Mouse (Mus musculus): Measurements from ENCODE around the gene Timm22.

Timm22 gene

DNA sequence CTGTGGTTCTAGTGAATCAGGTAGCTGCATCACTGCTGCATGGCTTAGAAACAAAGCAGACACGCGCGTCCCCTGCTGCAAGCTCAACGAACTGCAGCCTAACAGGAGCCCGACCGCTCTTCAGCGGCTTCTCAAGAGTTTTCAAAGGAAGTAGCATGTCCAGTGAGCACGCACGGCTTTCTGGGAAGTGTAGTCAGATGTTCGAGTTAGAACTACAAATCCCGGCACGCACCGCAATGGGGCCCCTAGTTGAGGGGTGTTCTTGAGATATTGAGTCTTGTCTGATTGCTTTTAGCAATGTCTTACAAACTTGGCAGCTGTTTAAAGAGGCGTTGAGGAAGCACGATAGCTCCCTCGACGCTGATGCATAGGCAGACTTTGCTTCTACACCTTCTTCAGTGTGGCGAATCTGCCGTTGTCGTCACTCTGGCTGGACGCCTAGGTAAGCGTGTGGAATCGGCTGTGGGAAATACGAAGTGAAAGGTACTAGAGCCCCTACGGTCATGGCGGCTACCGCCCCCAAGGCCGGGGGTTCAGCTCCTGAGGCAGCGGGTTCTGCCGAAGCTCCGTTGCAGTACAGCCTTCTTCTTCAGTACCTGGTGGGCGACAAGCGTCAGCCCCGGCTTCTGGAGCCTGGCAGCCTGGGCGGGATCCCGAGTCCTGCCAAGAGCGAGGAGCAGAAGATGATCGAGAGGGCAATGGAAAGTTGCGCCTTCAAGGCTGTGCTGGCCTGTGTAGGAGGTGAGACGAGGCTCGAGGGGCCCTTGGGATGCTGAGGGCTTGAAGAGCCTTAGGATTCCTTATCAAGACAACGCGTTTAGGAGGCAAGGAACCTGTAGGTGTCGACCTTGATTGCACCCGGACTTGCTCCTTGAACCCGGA lies at the start of gene Timm22:
Gene Timm22 (plus strand): TSS at position 251 of the 882 bp plus-strand sequence.
- DNase-seq = peak; percentile 97 to 99

DNA sequence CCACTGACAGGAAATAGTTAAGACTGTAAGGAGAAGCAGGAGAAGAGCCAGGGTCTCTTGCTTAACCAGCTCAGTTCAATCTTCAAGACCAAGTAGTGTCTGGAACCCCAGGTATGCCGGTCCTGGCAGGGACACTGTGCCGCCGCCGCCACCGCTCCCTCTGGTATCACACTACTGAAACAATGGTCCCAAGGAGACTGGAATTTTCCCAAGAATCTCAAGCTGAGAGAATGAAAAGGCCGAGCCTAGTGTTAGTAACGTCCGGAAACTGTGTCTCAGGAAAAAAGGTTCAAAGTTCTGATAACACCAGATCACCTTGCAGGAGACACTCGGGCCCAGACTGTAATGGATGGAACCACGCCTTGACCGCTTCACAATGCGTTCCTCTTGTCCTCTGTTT lies 49.3 kb upstream of the Timm22 start:
- DNase-seq = no peak

DNA sequence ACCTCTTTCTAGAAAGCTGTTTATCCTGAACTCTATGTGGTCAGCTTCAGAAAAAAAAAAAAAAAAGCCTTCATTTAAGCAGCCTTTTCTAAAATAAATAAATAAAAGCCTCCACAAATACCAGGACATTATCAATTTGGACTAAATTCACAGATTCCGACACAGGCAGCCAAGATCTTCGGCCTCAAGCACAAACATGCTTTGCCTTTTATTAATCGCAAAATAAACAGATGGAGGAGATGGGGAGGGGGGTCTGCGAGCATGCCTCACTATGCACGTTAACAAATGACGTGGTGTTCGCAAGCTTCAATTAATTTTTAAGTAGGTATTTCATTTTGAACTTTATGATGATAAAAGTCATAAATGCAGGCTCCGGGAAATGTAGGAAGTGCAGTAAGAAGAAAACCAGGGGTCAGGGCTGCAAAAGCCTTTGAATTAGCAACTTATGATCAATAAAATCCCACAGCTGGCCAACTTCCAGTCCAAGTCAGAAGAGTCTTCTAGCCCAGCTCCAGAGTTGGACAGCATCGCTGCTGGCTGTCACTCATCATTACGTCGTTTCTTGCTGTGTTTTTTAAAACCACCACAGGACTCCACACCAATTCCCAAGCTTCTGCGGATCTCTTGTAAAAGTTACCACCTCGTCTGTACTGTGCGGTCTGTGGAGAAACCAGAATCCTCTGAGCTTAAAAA lies 48.0 kb upstream of the Timm22 start:
- no peak for DNase-seq

DNA sequence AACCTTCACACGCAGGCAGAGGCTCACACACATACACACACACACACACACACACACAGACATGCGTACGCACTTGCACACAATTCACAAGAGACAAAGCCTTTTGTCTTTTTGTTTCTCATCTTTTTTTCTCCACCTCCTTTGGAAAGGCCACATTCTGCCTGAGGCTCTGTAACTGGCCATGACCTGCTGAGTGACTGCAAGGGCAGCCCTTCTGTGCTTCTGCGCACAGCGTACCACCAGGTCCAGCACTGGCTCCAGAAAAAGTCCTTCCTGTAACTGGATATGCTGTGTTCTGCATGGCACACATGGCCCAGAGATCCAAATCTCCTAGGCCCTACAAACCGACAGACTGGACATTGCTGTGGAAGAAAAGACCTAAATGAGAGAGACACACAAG lies 46.5 kb upstream of the Timm22 start:
- DNase-seq = no peak

DNA sequence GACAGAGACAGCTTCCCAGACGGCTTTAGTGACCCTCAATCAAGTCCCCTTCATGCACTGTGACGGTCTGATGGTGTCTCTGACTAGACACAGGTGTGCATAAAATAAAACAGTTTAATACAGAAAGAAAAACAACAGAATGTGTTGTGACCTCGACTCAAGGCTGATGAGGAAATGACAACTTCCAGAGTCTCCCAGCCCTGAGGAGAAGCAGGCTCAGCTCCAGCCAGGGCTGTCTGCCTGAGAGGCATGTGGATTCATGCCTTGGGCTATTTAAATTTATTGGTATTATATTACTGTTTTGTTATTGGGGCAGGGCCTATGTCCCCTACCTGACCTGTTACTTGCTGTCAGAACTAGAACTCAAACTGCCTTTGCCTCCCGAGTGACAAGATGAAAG lies 45.3 kb upstream of the Timm22 start:
- DNase-seq = no peak

DNA sequence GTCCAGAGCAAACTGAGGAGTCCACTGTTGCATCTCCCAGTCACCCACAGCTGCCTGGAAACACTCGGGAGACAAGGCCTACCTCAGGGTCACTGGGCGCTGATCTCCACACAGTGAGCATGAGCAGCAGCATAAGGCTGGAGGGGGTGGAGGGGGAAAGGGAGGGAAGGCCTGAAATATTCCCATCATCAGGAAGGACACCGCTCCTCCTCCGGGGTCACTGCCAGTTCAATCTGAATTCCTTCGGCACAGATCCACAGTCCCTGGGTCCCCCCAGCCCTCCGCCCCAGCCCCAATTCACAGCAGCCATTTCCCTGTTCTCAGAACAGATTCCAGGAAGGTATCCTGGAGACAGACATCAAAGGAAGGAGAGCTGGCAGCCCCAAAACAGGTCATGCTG lies 43.6 kb upstream of the Timm22 start:
- no peak for DNase-seq

DNA sequence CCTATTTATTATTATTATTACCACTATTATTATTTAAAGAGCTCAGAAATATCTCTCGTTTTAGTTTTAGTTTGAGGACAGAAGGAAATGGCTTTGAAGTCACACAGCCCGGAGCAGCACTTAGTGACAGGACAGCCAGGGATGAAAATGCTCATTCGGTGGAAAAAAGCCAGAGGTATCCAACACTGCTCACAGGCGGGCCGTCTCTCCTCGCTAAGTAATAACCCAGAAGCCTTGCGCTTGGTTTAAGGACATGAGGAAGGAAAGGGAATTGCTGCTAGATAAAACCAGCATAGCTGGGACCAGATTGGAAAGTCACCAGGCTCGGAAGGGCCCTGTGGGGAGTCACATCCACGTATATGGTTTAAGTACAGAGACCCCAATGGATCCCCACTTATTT lies 43.1 kb upstream of the Timm22 start:
- DNase-seq = no peak

DNA sequence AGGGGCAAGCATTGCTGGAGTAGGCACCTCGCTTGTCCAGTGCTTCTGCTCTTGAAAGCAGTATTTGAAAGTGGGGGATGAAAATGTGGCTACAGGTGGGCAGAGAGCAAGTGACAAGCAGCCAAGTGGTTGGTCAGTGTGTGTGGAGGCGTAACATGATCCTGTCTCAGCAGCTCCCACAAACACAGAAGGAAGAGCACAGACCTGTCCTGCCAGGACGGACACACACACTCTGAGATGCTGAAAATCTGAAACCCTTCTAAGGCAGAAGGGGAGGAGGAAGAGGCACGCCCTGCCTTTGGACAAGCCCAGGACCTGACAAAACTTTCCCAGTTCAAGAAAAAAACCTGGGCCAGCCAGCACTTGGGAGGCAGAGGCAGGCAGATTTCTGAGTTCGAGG lies 42.7 kb upstream of the Timm22 start:
- DNase-seq = no peak

DNA sequence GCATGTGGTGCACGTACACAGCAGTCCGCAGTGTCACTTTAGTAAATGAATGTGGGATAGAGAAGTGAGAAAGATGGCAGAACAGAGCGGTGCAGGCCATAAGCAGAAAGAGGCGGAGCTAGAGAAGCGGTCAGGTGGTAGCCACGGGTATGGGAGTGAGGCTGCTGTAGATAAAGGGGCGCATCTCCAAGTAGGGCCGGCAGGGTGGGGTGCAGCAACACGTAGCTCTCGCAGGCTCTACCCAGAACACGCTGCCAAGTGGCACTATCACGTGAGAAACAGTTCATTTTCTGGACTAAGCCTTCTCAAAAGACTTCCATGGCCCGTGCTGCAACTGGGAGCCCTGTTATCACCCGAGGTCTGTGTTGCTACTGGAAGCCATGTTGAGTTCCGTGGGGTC lies 40.0 kb upstream of the Timm22 start:
- DNase-seq = no peak

DNA sequence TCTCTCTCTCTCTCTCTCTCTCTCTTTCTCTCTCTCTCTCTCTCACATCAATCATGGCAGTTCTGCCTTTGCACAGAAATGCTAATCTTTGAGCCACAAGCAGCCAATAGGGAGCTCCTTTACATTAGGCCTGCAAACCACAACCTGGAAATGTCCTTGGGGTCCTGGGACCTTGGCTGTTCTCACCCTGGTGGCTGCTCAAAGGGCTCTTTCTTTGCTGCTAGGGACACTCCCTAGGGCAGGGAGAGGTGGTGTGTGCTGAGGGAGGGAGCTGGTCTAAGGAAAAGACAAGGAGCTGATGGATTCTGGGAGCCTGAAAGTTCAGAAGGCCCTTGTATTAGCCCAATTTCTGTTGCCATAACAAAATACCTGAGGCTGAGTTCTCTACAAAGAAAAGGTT lies 36.3 kb upstream of the Timm22 start:
- no peak for DNase-seq

DNA sequence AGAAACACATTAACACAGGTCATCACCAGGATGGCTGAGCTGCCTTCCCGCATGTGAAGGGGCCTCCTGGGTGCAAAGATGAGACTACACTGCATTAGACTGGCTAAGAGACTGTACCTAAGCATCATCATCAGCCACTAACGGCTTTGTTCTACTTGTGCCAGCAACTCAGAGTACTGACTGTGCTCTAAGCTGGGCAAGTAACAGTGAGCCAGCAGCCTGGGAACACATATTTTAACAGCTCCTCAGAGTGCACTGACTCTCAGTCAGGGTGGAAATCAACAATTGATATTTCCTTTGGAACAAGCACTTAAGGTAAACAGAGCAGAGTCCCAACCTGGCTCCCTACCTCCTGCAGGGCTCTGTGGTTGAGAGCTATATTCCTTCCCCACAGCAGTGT lies 34.6 kb upstream of the Timm22 start:
- no peak for DNase-seq

DNA sequence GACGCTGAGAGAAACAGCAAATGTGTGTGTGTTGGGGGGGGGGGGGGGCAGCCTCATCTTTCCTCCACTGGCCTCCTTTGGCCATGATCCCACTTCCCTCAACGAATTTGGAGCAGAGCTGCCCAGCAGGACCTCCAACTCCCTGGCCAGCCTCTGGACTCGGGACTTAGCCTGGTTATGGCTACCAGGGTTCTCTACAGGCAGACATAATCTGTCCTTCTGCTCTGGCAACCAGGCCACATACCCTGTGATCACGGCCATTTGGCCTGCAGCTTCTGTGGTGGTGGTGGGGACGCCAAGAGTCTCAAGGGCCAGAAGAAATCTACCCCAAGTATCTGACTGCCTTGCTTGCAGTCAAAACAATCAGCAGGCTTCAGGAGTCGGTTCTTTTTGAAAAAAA lies 34.2 kb upstream of the Timm22 start:
- no peak for DNase-seq

DNA sequence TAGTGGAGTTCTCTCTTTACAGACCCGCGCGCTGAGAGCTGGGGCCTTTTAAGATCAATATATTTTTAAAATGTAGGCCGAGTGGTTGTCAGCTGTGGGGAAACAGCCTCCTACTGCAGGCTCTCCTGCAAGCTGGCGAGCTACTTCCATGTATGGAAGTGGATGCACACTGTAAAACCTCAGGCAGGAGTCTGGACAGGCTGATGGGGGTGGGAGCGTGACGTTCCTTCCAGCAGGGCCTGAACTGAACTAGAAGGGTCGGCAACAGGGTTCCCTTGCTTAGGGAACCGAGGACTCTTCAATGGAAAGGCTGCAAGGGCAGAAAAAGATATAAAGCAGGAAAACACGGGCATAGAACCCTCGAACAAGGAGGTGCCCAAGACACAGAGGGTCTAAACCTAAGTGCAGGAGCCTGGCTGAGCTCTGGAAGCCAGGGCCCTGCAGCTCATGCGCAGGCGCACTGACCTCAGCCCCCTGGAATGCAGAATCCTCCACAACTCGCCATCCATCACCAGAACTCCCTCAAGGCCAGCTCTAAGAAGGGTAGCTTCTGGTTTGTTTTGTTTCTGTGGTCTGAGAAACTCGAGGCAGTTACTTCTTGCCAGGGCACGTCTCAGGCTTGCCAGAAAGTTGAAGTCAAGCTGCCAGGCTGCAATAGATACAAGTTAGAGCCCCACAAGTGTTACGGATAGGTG lies 32.1 kb upstream of the Timm22 start:
- DNase-seq = peak; percentile 63 to 65

DNA sequence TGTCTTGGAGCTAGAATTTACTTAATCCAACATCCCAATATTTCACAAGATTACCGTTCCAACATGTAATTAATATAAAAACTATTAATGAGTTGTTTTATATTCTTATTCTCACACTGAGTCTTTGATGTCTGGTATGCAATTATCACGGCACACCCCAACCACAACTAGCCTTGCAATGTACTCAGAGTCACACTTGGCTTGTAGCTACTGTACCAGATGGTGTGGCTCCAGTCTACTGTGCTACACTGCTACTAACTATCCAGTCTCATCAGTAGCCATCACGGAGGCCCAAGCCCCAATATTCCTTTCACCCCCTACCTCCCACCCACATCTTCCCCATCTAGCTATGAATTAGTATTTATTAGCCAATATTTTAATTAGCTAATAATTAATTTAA lies 30.3 kb upstream of the Timm22 start:
- no peak for DNase-seq

DNA sequence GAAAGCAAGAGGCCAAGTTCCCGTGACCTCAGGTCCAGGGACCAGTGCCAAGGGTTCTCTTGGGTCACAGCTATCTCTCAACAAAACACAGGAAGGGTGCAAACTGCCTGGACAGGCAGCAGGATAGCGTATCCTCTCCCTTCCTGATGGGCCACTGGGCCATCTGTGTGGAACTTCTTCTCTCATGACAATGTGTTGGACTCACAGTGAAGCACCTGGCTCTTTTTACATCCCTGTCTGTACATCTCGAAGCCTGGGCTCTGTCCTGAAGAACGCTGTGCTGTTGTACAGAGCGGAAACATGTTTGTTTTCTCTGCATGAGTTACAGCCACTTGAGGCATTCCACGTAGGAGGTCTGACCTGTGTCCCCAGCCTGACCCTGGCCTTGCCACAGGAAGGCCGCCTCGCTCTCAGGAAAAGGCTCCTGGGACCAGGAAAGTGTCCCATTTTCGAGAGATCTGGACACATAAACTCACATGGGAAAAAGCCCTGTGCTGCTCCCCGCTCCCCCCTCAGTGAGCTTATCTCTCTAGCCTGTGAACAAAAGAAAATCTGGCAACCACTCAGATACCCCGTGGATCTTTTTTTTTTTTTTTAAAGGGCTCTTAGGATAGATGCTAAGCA lies 26.7 kb upstream of the Timm22 start:
- DNase-seq = peak; percentile 70 to 80

DNA sequence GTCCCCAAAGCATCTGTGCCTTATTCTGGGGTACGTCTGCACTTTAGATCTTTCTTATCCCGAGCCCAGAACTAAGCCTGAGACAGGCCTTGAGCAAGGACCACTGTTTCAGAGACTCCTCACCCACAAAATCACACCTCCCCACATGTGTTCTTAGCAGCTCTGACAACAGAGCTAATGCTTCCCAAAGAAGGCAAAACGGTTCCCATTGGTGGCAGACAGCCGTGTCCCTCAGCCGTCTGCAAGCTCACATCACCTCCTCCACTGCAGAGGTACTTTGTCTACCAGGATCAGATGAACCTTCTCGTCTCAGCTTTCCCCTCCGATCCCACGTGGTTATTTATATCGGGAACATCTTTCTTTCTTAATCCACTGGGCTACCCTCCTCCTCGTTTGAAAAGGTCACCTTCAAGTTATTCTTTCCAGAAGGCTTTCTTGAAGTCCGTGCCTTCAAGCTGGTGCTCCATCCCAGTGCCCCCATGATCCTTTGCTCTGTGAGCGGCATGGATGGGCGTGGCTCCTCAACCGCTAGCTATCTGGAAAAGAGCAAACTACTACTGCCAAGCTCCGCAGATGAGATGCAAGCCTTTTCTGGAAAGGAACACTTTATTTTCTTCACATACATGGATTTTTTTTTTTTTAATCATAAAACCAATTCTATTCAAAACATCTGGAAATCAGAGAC lies 25.4 kb upstream of the Timm22 start:
- DNase-seq = no peak

DNA sequence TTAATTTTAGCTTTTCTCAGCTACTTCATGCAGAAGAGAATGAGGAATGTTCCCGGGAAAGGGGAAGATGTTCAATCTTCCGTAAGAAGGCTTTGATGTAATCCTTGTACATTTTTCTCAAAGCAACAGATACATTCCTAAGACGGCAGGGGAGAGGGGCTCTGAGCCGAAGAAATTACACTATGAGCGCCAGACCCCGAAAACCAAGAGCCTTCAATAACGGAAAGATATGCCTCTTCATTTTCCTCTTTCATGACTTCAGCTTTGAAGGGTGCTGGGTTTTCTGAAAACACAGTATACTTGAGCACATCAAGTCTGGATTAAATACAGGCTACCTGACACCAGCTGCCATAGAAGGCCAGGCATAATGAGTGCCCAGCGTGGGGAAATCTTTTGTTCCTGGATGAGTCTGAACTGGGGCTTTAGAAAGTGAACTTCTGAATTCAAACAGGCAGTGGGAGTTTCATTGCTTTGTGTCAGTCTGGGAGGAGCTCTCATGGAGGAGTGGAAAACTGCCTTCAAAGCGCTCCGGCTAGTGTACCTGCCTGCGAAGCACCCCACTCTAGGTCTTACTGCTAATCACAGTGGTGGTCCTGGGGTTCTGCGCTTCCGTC lies 23.9 kb upstream of the Timm22 start:
- no peak for DNase-seq

DNA sequence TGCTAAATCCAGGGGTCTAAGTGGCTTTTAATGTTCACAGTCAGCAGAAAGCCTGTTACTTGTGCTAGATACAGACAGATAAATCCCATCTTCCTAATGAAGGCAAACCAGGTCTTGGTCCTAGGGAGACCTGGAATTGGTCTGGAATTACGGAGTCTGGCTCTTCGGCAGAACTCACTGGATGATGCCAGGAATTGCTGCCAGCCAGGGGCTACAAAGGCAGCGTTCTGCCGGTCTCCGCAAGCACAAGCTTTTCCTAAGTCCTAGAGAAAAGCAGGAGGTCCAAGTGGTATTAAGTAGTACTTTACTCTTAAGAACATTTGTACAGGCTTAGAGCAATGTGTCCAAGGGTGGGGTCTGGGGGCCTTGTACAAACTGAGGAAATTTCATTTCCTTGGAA lies 22.4 kb upstream of the Timm22 start:
- no peak for DNase-seq

DNA sequence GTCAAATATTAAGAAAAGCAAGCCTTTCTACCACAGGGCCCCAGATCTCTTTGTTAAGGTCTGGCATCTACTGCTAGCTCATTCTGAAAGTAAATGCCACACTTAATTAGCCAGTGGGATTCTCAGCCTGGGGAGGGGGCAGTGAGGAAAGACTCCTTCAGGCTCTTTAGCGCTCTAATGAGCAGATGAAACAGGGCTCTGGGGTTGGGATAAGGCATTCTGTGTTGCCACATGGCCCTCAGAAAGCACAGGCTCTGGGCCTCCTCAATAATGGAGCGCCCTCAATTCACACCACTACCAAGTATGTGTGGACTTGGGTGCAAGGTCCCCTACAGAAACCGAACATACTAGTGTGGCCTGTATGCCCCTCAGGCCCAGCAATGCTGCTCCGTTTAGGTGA lies 21.7 kb upstream of the Timm22 start:
- no peak for DNase-seq

DNA sequence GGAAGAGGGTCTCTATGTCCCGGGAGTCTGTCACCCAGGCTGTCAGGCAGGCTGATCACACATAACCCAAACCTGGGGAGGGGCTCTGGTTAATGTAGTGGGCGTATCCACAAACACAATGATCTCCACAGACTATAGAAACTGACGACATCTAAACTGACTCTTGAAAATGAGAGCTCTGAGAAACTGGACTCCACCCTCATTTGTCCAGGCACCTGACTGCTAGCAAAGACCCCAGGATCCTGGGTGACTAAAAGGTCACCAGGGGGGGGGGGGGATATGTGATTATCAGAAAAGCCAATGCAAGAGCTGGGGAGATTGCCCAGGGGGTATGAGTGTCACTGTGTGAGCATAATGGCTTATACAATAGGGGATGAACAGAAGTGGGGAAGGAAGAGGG lies 21.0 kb upstream of the Timm22 start:
- DNase-seq = no peak

DNA sequence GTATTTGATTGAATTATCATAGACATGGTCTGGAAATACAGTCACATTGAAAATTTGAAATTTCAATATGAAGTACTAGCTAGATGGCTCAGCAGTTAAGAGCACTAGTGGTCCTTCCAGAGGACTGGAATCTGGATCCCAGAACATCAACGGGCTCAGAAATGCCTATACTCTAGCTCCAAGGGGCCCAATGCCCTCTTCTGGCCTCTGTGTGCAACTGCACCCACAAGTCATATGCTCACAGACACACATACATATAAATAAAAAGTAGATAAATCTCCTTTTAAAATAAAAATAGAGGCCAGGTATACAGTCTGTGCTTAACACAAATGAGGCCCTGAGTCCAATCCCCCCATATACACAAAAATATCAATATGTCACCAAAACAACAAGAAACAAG lies 19.7 kb upstream of the Timm22 start:
- no peak for DNase-seq

DNA sequence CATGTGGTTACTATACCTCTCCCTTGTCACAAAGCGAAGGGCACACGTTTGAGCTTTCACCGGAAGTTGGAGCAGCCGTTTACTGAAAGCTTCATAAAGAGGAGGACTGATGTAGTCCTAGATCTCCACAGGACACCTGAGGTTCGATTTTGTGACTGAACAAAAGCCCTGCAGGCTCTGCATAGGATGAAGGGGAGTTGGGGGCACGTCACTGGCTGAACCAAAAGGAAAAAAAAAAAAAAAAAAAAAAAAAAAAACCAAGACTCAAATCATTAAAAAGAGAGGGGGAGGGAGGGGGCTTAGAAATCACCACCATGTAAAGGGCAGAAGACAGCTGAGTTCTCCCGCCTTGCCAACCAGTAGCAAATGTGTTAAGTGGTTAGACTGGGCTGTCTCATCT lies 18.0 kb upstream of the Timm22 start:
- DNase-seq = no peak
